Mouse (Mus musculus): ENCODE data around the gene Pitpnm1. TPM values are rescaled to one million over a fixed set of nuclear protein-coding genes. Genes with fewer than 3 reads are reported as not detected.

Pitpnm1 gene
- polyA plus RNA-seq (2015; fragmentation: Nextera tagmentation; extraction: Ambion mirVana): 6.6 and 7.3 TPM in 2 replicates

- ATAC-seq (ENCODE audit: low FRiP score, low read depth): no peak
- H3K4me3 ChIP-seq: peak within 1 kb of the TSS; percentile 49
- H3K27ac ChIP-seq: no peak within 1 kb of the TSS
- peak within 1 kb of the TSS; percentile 95 for H3K4me2 ChIP-seq (replicated peaks)
- H3K36me3 ChIP-seq: no peaks in the 10 kb centered on the region
- H3K27me3 ChIP-seq: peaks cover 45% of the 10 kb centered on the region
- H3K9me3 ChIP-seq: no peaks in the 10 kb centered on the region
- H3K9ac ChIP-seq: peak within 1 kb of the TSS; percentile 66
- H3K4me1 ChIP-seq: peaks cover 49% of the 10 kb centered on the region
- under 1% methylated on average over 46 of the region's 53 CpGs for WGBS
Observed at GRCm38 (mm10) chr19:4099837-4100717, at the start of gene Pitpnm1. Pitpnm1 (plus strand) TSS chr19:4099998.

- Histone ChIP-seq H3K4me2 (replicated peaks) (no peak overlapping the region), H3K36me3 (no peaks in the 10 kb centered on the region), H3K9ac (no peak overlapping the region), H3K27ac (no peak overlapping the region), H3K9me3 (no peaks in the 10 kb centered on the region), H3K4me3 (no peak overlapping the region), H3K27me3 (no peaks in the 10 kb centered on the region), H3K4me1 (peaks cover 2% of the 10 kb centered on the region; the same call in 1 of the 2 replicates)
- no peak for ATAC-seq (ENCODE audit: low FRiP score, low read depth)
- WGBS: 94% methylated on average over 5 of the region's 5 CpGs
Observed at GRCm38 (mm10) chr19:4051016-4051415, 48.8 kb upstream of the Pitpnm1 start.

- Histone ChIP-seq H3K9me3 (no peaks in the 10 kb centered on the region), H3K36me3 (no peaks in the 10 kb centered on the region), H3K27me3 (no peaks in the 10 kb centered on the region), H3K4me3 (no peak overlapping the region), H3K4me2 (replicated peaks) (no peak overlapping the region), H3K4me1 (0 out of 2 replicates have a peak, but pooled peaks cover 3% of the 10 kb centered on the region), H3K9ac (no peak overlapping the region), H3K27ac (no peak overlapping the region)
- WGBS: 52% methylated on average over 10 of the region's 10 CpGs
- no peak for ATAC-seq (ENCODE audit: low FRiP score, low read depth)
Observed at GRCm38 (mm10) chr19:4051741-4052515, 47.9 kb upstream of the Pitpnm1 start.

DNA sequence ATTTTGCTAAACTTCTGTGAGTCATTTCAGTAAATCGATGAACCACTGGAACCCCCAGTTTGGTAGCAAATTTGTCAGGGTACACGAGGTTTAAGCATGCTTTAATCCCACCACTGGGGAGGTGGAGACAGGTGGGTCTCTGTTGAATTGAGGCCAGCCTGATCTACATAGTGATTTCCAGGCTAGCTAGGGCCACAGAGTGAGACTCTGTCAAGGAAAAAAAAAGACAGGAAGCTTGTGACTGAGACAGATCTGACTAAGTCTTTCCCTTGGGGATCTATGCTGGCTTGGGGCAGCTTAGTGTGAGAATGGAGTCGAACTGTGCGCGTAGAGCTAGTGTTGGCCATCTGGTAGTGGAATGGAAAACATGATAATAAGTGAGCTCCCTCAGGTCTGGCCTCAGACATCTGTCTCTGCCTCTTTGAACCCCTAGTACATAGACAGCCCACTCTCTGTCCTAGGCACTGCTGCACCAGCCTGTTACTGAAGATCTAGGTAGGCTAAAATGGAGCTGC, 47.2 kb upstream of the Pitpnm1 start:
- Histone ChIP-seq H3K4me3 (no peak overlapping the region), H3K27me3 (no peaks in the 10 kb centered on the region), H3K9ac (no peak overlapping the region), H3K27ac (no peak overlapping the region), H3K9me3 (no peaks in the 10 kb centered on the region), H3K4me1 (0 out of 2 replicates have a peak, but pooled peaks cover 3% of the 10 kb centered on the region), H3K36me3 (no peaks in the 10 kb centered on the region), H3K4me2 (replicated peaks) (no peak overlapping the region)
- no peak for ATAC-seq (ENCODE audit: low FRiP score, low read depth)
- 78% methylated on average over 5 of the region's 5 CpGs for WGBS

- Histone ChIP-seq H3K4me1 (0 out of 2 replicates have a peak, but pooled peaks cover 3% of the 10 kb centered on the region), H3K36me3 (no peaks in the 10 kb centered on the region), H3K27ac (no peak overlapping the region), H3K4me2 (replicated peaks) (no peak overlapping the region), H3K9me3 (no peaks in the 10 kb centered on the region), H3K9ac (no peak overlapping the region), H3K27me3 (no peaks in the 10 kb centered on the region), H3K4me3 (no peak overlapping the region)
- no peak for ATAC-seq (ENCODE audit: low FRiP score, low read depth)
- 87% methylated on average over 5 of the region's 5 CpGs for WGBS
Observed at GRCm38 (mm10) chr19:4054613-4055012, 45.2 kb upstream of the Pitpnm1 start.

GRCm38 (mm10) chr19:4055216-4055946, 44.4 kb upstream of the Pitpnm1 start:
- 0 out of 2 replicates have a peak, but pooled peaks cover 3% of the 10 kb centered on the region for H3K4me1 ChIP-seq
- H3K36me3 ChIP-seq: no peaks in the 10 kb centered on the region
- H3K9ac ChIP-seq: no peak overlapping the region
- H3K27ac ChIP-seq: no peak overlapping the region
- H3K27me3 ChIP-seq: no peaks in the 10 kb centered on the region
- no peak for ATAC-seq (ENCODE audit: low FRiP score, low read depth)
- WGBS: 71% methylated on average over 8 of the region's 8 CpGs
- H3K9me3 ChIP-seq: no peaks in the 10 kb centered on the region
- no peak overlapping the region for H3K4me3 ChIP-seq
- no peak overlapping the region for H3K4me2 ChIP-seq (replicated peaks)

- Histone ChIP-seq H3K27ac (no peak overlapping the region), H3K27me3 (no peaks in the 10 kb centered on the region), H3K4me3 (no peak overlapping the region), H3K9ac (0 out of 2 replicates have a peak overlapping the region, but pooled peaks have one; percentile 1), H3K9me3 (no peaks in the 10 kb centered on the region), H3K4me2 (replicated peaks) (no peak overlapping the region), H3K4me1 (0 out of 2 replicates have a peak, but pooled peaks cover 3% of the 10 kb centered on the region), H3K36me3 (no peaks in the 10 kb centered on the region)
- WGBS: 49% methylated on average over 15 of the region's 15 CpGs
- ATAC-seq (ENCODE audit: low FRiP score, low read depth): no peak
Observed at GRCm38 (mm10) chr19:4055947-4056693, 43.7 kb upstream of the Pitpnm1 start.

DNA sequence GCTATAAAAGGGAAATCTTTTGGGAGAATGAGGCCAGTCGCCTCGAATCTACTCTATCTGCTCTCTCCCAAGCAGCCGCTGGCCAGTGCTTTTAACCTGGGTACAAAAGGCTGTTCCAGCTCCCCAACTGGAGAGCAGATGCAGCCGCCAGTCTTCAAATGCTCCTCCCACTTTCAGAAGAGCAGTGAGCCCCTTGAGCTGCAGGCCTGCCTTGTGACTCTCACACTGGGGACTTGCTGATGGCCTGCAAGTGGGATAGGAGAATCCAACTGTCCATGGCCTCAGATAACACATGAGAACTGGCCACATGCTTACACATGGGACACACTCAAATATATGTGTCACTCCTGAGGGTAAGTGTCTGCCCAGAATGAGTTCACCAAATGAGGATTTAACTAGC, 43.1 kb upstream of the Pitpnm1 start:
- Histone ChIP-seq H3K4me1 (0 out of 2 replicates have a peak, but pooled peaks cover 3% of the 10 kb centered on the region), H3K9me3 (no peaks in the 10 kb centered on the region), H3K4me2 (replicated peaks) (no peak overlapping the region), H3K27ac (no peak overlapping the region), H3K27me3 (no peaks in the 10 kb centered on the region), H3K36me3 (no peaks in the 10 kb centered on the region), H3K4me3 (no peak overlapping the region), H3K9ac (peak overlapping the region; percentile 1; the same call in 1 of the 2 replicates)
- no peak for ATAC-seq (ENCODE audit: low FRiP score, low read depth)
- 47% methylated on average over 4 of the region's 4 CpGs for WGBS

DNA sequence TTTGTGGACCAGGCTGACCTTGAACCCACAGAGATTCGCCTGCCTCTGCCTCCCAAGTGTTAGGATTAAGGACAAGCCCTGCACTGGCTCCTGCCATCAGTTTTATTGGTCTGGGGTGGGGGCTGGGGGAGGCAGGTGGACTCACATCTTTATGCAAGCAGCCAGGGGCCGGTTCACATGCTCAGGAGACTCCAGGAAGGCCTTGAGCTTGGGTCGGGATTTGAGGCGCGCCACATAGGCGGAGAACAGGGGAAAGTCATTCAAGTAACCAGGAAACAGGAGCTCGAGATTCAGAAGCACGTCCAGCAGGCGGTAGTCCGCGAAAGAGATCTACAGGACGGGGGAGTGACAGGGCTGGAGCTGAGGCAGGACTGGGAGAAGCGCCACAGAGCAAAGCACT, 42.4 kb upstream of the Pitpnm1 start:
- Histone ChIP-seq H3K9ac (no peak overlapping the region), H3K4me2 (replicated peaks) (no peak overlapping the region), H3K27me3 (no peaks in the 10 kb centered on the region), H3K4me3 (no peak overlapping the region), H3K9me3 (no peaks in the 10 kb centered on the region), H3K36me3 (no peaks in the 10 kb centered on the region), H3K4me1 (0 out of 2 replicates have a peak, but pooled peaks cover 3% of the 10 kb centered on the region), H3K27ac (no peak overlapping the region)
- WGBS: 84% methylated on average over 13 of the region's 13 CpGs
- ATAC-seq (ENCODE audit: low FRiP score, low read depth): no peak

GRCm38 (mm10) chr19:4057962-4058361, 41.8 kb upstream of the Pitpnm1 start:
- H3K27me3 ChIP-seq: no peaks in the 10 kb centered on the region
- H3K9me3 ChIP-seq: no peaks in the 10 kb centered on the region
- WGBS: 93% methylated on average over 7 of the region's 7 CpGs
- 0 out of 2 replicates have a peak, but pooled peaks cover 3% of the 10 kb centered on the region for H3K4me1 ChIP-seq
- H3K9ac ChIP-seq: no peak overlapping the region
- no peak overlapping the region for H3K4me3 ChIP-seq
- no peak for ATAC-seq (ENCODE audit: low FRiP score, low read depth)
- H3K27ac ChIP-seq: no peak overlapping the region
- H3K36me3 ChIP-seq: no peaks in the 10 kb centered on the region
- no peak overlapping the region for H3K4me2 ChIP-seq (replicated peaks)

DNA sequence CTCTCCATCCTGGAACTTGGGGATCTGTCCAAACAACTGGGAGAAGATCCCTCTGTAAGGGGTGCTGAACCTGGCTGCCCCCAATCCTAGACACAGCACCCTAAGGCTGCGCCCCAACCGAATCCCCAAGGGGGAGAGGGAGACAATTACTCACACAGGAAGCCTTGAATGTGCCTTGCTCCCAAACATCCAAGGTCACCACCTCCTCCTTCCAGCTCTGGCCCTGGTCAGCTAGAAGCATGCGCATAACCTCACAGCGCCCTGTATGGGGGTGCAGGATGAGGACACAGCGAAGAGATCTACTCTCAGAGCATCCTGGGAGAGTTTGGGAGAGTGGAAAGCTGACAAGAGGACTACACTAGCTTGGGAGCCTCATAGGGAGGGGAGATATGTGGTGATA, 41.2 kb upstream of the Pitpnm1 start:
- H3K9ac ChIP-seq: no peak overlapping the region
- no peaks in the 10 kb centered on the region for H3K9me3 ChIP-seq
- ATAC-seq (ENCODE audit: low FRiP score, low read depth): no peak
- WGBS: 94% methylated on average over 5 of the region's 5 CpGs
- no peaks in the 10 kb centered on the region for H3K27me3 ChIP-seq
- H3K27ac ChIP-seq: no peak overlapping the region
- 0 out of 2 replicates have a peak, but pooled peaks cover 3% of the 10 kb centered on the region for H3K4me1 ChIP-seq
- H3K36me3 ChIP-seq: no peaks in the 10 kb centered on the region
- H3K4me2 ChIP-seq (replicated peaks): no peak overlapping the region
- H3K4me3 ChIP-seq: no peak overlapping the region
